Mouse (Mus musculus) megakaryocyte, embryonic 14.5 days (primary cell): ENCODE results near the gene Hoxb5.

ENCODE experiments used
- FLI1 ChIP-seq: IDR thresholded peaks from 2 replicates; pipeline ENCODE4 v1.6.1; 2012; ENCODE audit warnings: low read length, inconsistent platforms, mixed read lengths
- GATA1 ChIP-seq: IDR thresholded peaks from 3 replicates; pipeline ENCODE4 v1.6.1; 2012; ENCODE audit warnings: mixed read lengths, low read length, inconsistent platforms, borderline replicate concordance

DNA sequence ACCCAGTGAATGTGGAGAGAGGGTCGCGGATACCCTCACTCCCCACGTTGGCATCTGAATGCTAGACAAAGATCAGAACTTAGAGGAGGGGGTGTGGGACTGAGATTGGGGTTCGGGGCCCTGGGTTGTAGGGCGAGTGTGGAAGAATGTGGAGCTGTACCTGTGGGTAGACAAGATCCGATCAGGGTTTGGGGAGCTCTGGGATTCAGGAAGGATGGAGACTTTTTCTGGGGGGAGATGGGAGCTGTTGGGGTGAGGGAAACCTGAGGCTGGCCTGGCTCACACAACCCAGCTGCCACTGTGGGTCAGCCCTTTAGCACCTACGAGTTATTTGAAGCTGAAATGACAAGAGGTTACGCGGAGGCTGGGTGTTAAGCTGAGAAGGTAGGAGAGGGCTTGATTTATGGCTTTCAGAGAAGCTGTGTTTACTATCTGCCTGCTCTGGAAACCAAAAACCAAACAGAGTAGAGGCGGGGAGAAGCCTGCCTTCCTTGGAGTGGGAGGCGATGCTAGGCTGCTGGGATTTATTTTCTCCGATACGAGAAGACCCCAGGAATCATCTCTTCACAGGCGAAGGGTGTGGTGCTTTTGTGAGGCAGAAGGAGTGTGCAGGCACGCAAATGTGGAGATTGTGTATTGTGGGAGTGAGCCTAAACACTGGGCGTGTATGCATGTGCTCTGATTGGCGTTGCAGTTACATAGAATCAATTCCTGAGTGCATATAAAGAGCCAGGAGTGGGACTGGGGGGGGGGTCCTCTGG, 30.3 kb downstream of the Hoxb5 start:
- TF ChIP-seq GATA1 = no peak
- TF ChIP-seq FLI1 = no peak
